Mouse (Mus musculus) liver, postnatal 0 days (tissue): ENCODE results near the gene Myl9. TPM values are rescaled to one million over a fixed set of nuclear protein-coding genes. Genes with fewer than 3 reads are reported as not detected.

ENCODE experiments used
- ATAC-seq: fragments of 200-750 bp; cut with Nextera tagmentation; 2 replicates; pipeline ENCODE4 v1.8.0; 2017; ENCODE audit warnings: mild to moderate bottlenecking, moderate library complexity
- DNase-seq: peaks from one replicate; pipeline ENCODE4 v3.0.0-alpha.2; 2016
- H3K27ac ChIP-seq: fragments of 300-500 bp; sonication (generic); 2 replicates; pipeline ENCODE4 v1.5.1; 2014; ENCODE audit warnings: antibody characterized with exemption, moderate library complexity, mild to moderate bottlenecking, low read depth
- H3K27me3 ChIP-seq: fragments of 300-500 bp; sonication (generic); 2 replicates; pipeline ENCODE4 v1.6.1; 2014; ENCODE audit warnings: low read length, control low read depth, mixed read lengths; ENCODE audit not compliant: insufficient read depth
- H3K36me3 ChIP-seq: fragments of 300-500 bp; sonication (generic); replicated peaks from 2 replicates; pipeline ENCODE4 v1.6.1; 2014; ENCODE audit warnings: mild to moderate bottlenecking, control low read depth, low read length, moderate library complexity, mixed read lengths; ENCODE audit not compliant: insufficient read depth
- H3K4me1 ChIP-seq: fragments of 300-500 bp; sonication (generic); 2 replicates; pipeline ENCODE4 v1.6.1; 2014; ENCODE audit warnings: antibody characterized with exemption, mild to moderate bottlenecking, control low read depth; ENCODE audit not compliant: insufficient read depth
- H3K4me2 ChIP-seq: fragments of 300-500 bp; sonication (generic); 2 replicates; pipeline ENCODE4 v1.6.1; 2014; ENCODE audit warnings: low read depth, mild to moderate bottlenecking, low read length, moderate library complexity, mixed read lengths
- H3K4me3 ChIP-seq: fragments of 300-500 bp; sonication (generic); 2 replicates; pipeline ENCODE4 v1.5.1; 2014; ENCODE audit warnings: low read depth, low read length
- H3K9ac ChIP-seq: fragments of 300-500 bp; sonication (generic); replicated peaks from 2 replicates; pipeline ENCODE4 v1.6.1; 2014; ENCODE audit warnings: mild to moderate bottlenecking, moderate library complexity
- H3K9me3 ChIP-seq: fragments of 300-500 bp; sonication (generic); 2 replicates; pipeline ENCODE4 v1.6.1; 2016; ENCODE audit warnings: mild to moderate bottlenecking, control low read depth, low read length, mixed read lengths
- CTCF ChIP-seq: sonication (generic); IDR thresholded peaks from 2 replicates; pipeline ENCODE4 v1.5.1; 2016; ENCODE audit warnings: antibody characterized with exemption, low read depth
- EP300 ChIP-seq: IDR thresholded peaks from 2 replicates; pipeline ENCODE4 v1.6.1; 2016; ENCODE audit warnings: antibody characterized with exemption, low read depth, mild to moderate bottlenecking
- WGBS: fragments of 180-500 bp; shearing (Covaris S2); extraction: QIAGEN DNeasy Blood & Tissue Kit; methylation state at CpG from one replicate; pipeline ENCODE4 v1.1.7; 2014; ENCODE audit not compliant: insufficient replicate concordance; 5-methylcytosine and 5-hydroxymethylcytosine counted together
- polyA plus RNA-seq: library from polyadenylated mRNA; unstranded; fragments of >200 nt; fragmentation: Nextera tagmentation; extraction: Ambion mirVana; gene quantifications from 2 replicates; pipeline ENCODE4 v1.2.1, GENCODE M21; 2015

Myl9 gene
- polyA plus RNA-seq, 1 experiment from 2014 or later = 51.2 TPM

DNA sequence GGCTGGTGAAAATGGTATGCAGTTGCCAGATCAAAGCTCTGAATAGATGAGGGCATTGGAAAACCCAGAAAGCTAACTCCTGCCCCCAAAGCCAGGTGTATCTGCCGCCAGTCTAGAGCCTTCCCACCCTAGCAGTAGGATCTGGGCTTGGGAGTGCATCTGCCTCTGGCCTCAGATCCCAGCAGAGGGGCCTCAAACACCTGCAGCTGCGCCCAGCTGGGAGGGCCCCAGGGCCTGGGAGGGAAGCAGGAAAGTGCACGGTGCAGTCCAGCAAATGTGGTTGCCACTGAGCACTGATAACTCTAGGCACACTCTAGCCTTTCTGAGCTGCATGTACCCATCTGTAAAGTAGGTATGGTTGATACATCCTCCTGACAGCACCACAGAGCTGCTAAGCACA, 32.0 kb upstream of the Myl9 start:
- H3K9me3 ChIP-seq = no peaks in the 10 kb centered on the region
- H3K9ac ChIP-seq = no peak overlapping the region
- DNase-seq (peak; percentile 13), ATAC-seq (no peak)
- 50% methylated on average over 3 of the region's 3 CpGs for WGBS
- no peak overlapping the region for H3K4me3 ChIP-seq
- no peaks in the 10 kb centered on the region for H3K27me3 ChIP-seq
- no peak for TF ChIP-seq CTCF
- no peak for TF ChIP-seq EP300
- H3K27ac ChIP-seq = no peak overlapping the region
- no peak overlapping the region for H3K4me2 ChIP-seq
- H3K4me1 ChIP-seq = no peaks in the 10 kb centered on the region; the same call in 1 of the 2 replicates
- no peaks in the 10 kb centered on the region; the same call in 1 of the 2 replicates for H3K36me3 ChIP-seq

DNA sequence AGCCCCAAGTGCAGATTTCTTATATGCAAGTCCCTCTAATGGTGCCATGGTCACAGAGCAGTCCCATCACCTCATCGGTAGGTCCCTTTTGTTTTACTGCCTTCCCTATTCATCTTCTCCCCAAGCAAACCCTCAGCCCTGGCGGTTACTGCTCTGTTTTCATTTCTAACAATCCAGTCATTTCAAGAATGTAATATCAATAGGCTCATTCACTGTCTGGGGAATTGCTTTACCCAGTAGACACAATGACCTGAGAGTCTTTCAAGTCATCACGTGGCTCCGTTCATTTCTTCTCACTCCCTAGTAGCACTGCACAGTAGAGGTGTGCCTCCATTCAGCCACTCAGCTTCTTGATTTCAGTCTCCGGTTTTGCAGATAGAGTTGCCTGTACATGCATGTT, 30.8 kb upstream of the Myl9 start:
- no peaks in the 10 kb centered on the region; the same call in 1 of the 2 replicates for H3K4me1 ChIP-seq
- TF ChIP-seq EP300 (no peak), CTCF (no peak)
- whole genome bisulfite sequencing = 86% methylated on average over 5 of the region's 5 CpGs
- DNase-seq (no peak), ATAC-seq (no peak)
- H3K9ac ChIP-seq = no peak overlapping the region
- peaks cover 5% of the 10 kb centered on the region for H3K36me3 ChIP-seq
- H3K27ac ChIP-seq = no peak overlapping the region
- H3K4me2 ChIP-seq = no peak overlapping the region
- no peaks in the 10 kb centered on the region for H3K27me3 ChIP-seq
- no peak overlapping the region for H3K4me3 ChIP-seq
- no peaks in the 10 kb centered on the region for H3K9me3 ChIP-seq

DNA sequence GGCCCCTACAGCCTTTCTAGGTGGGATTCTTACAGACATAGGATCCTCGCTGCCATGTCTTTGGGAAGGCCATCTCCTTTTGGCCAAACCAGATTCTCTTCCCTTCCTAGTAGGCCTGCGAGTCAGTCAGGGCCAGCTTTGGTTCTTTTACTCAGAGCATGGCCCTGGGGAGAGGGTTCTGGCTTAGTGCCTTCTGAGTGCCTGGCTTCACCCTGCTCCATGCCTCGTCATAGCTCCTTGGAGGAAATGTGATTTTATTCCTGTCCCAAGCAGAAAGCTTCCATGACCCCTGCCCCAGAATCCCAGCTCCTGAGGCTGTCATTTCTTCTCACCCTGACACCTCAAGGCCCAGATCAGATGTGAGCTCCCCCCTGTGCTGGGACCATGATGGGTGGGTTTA, 27.9 kb upstream of the Myl9 start:
- Histone ChIP-seq H3K4me1 (no peaks in the 10 kb centered on the region), H3K9ac (no peak overlapping the region), H3K9me3 (no peaks in the 10 kb centered on the region), H3K27me3 (no peaks in the 10 kb centered on the region), H3K4me2 (no peak overlapping the region), H3K4me3 (no peak overlapping the region), H3K36me3 (peaks cover 17% of the 10 kb centered on the region), H3K27ac (no peak overlapping the region)
- 91% methylated on average over 3 of the region's 3 CpGs for WGBS
- no peak for ATAC-seq
- no peak for TF ChIP-seq EP300
- no peak for TF ChIP-seq CTCF
- no peak for DNase-seq

DNA sequence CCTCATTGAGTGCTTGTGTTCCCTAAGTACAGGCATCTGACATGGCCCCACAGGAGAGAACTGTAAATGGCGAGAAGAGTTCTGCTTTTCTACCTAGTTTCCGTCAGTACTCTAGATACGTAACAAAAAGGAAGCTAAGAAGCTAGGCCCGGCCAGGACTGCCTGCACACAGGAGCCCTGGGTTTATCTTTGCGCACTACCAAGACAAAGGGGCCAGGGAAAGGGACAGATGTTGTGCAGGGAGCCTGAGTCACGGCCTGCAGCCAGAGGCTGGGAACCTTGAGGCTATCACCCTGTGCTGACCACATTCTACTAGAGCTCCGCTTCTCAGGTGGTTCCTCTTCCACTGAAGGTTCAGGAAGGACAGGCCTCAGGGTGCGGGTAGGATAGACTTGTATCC, 25.5 kb upstream of the Myl9 start:
- ATAC-seq = no peak
- H3K36me3 ChIP-seq = peaks cover 24% of the 10 kb centered on the region
- H3K9ac ChIP-seq = no peak overlapping the region
- H3K9me3 ChIP-seq = no peaks in the 10 kb centered on the region
- WGBS = 45% methylated on average over 8 of the region's 8 CpGs
- no peak overlapping the region for H3K4me2 ChIP-seq
- no peak for TF ChIP-seq EP300
- TF ChIP-seq CTCF = no peak
- no peaks in the 10 kb centered on the region for H3K4me1 ChIP-seq
- no peak overlapping the region for H3K4me3 ChIP-seq
- H3K27me3 ChIP-seq = no peaks in the 10 kb centered on the region
- DNase-seq = no peak
- H3K27ac ChIP-seq = 0 out of 2 replicates have a peak overlapping the region, but pooled peaks have one; percentile 44

DNA sequence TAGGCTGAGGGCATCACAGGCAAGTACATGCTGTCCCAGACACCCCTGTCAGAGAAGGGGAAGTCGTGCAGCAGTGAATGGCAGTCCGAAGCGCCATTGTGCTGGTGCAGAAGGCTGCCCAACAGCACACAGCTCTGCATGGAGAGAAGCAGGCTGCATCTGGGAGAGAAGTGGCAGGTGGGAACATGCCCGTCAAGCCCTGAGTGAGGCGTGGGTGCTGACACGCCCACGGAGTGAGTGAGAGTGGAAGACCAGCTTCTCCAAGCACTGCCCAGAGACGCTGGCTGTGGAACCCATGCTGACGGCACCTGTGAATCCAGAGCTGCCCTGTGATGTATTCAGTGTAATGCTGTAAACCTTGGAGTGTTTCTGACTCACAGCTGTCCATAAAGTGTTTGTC, 18.3 kb upstream of the Myl9 start:
- no peak for ATAC-seq
- H3K27ac ChIP-seq = no peak overlapping the region
- no peak overlapping the region for H3K9ac ChIP-seq
- no peaks in the 10 kb centered on the region for H3K27me3 ChIP-seq
- H3K4me1 ChIP-seq = no peaks in the 10 kb centered on the region
- peaks cover 22% of the 10 kb centered on the region for H3K36me3 ChIP-seq
- 77% methylated on average over 9 of the region's 9 CpGs for WGBS
- no peaks in the 10 kb centered on the region for H3K9me3 ChIP-seq
- no peak overlapping the region for H3K4me3 ChIP-seq
- H3K4me2 ChIP-seq = no peak overlapping the region
- TF ChIP-seq CTCF (no peak), EP300 (no peak)
- DNase-seq = peak; percentile 11

DNA sequence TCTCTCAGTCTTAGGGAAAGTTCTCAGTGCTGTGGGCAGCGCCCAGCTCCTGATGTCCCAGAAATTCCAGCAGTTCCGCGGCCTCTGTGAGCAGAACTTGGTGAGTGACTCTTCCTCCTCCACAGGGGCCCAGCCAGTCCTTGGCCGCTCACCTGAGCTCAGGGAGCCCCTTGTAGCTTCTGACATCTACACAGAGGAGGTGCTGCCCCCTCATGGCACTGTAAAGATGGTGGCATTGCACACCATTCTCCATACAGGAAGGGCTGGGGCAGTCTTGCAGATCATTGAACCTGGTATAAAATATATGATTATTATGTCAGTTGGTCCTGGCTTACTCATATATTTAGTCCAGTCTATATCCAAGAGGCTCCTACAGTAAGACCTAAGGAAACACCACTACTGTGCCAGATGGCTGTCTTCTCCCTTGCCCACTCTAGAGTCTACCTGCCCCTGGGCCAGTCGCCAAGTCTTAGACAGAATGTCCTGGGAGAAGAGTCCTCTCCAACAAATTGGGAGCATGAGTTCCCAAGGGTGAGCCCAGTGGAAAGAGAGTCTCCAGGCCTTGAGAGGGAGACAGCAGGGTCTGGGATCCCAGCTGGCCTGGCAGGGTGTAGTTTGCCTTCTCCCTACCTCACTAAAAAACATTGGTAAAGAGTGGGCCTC, 14.2 kb upstream of the Myl9 start:
- Histone ChIP-seq H3K9me3 (no peaks in the 10 kb centered on the region), H3K4me1 (no peaks in the 10 kb centered on the region), H3K4me2 (no peak overlapping the region), H3K9ac (no peak overlapping the region), H3K27ac (no peak overlapping the region), H3K4me3 (no peak overlapping the region), H3K27me3 (no peaks in the 10 kb centered on the region), H3K36me3 (peaks cover 11% of the 10 kb centered on the region)
- TF ChIP-seq CTCF (peak; percentile 49), EP300 (no peak)
- 87% methylated on average over 5 of the region's 5 CpGs for WGBS
- peak; percentile 16 for DNase-seq
- no peak for ATAC-seq
